Mouse (Mus musculus): Measurements from ENCODE around the gene Sfswap.
"Not testable (repeated sequence)": the region's sequence is repeated elsewhere in the genome, so short reads cannot be mapped to it uniquely, and the experiment has no call there.

Sfswap gene

DNA sequence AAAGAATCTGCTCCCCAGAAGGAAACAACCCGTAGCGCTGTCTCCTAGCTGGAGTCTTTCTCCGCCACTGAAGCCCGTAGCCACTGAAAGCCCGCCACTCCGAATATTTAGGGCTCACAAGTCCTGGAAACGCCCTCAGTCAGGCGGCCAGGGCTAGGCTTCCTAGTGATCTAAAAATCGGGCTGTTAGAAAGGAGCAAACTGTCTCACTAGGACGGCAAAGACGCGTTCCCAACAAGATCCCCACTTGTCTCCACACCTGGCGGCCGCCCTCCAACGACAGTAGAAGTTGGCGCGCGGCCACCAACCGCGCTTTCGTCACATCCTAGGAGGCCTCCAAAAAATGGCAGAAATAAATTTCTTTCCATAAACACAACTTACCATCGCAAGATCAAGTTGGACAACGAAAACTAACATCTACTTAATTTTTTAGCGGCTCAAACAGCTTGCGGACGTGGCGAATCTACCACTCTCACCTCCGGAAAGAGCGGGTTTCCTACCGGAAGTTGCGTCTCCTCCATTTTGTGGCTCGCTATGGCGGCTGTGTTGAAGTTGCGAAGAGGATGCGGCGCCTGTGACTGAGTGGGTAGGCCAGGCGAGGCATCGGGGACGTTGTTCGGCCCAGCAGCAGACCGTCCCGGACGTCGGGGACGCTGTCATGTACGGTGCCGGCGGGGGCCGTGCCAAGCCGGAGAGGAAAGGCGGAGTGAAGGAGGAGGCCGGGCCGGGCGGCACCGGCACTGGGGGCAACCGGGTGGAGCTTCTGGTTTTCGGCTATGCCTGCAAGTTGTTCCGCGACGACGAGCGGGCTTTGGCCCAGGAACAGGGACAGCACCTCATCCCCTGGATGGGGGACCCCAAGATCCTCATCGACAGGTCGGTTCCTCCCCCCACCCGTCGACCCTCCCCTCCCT lies at the start of gene Sfswap:
TSS of gene Sfswap (plus strand) at position 500 of the 913 bp plus-strand sequence.
- DNase-seq (ENCODE audit: low read depth, low spot score), result peak; percentile 95

DNA sequence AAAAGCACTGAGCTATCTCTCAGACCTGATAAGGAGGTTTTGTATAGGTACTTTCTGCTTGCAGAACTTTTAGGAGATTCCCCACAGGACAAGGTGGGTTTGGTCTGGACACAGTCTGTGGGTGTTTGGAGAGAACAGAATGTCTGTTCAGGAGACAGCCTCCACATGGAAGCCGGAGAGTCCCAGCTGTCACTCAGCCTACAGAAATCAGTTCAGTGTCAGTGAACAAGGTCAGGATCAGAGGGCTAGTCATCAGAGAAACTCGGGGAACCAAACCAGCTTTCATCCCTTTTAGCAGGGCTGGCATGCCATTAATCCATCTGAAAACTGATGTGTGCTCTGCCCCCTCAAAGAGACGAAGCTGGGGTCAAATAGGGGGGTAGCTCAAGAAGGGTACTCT lies 48.5 kb upstream of the Sfswap start:
- DNase-seq (ENCODE audit: low read depth, low spot score), result peak; percentile 46

DNA sequence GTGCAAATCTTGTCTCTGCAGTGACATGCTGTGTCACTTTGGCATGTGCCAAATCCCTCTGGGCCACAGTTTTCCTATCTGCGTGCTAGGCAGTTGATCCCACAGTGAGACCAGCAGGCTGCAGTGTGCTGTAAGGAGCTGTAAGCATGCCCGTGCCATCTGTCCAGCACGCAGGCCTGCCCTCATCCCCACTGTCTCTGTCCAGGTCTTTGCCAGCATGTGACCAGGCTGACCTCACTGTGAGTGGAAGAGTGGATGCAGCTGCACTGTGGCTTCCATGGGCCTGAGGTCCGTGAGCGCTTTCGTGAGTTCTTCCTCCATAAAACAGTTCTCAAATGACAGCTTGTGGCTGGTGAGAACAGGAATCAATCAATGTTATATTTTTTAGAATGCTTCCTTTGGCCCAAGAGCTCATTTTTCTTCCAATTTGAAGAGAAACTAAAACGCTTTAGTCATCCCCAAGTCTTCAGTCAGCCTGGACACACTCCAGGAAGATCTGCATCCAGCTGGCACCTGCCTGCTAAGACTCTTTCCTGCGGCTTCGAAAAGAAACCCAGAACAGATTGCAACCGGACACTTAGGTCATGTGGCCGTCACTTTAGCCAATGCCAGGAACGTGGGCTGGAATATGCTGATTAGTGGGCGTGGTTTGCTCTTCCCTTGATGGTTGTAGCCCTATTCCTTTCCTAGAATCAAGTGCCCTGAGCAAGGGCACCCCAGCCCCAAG lies 46.1 kb upstream of the Sfswap start:
- DNase-seq (ENCODE audit: low read depth, low spot score), result peak; percentile 98

DNA sequence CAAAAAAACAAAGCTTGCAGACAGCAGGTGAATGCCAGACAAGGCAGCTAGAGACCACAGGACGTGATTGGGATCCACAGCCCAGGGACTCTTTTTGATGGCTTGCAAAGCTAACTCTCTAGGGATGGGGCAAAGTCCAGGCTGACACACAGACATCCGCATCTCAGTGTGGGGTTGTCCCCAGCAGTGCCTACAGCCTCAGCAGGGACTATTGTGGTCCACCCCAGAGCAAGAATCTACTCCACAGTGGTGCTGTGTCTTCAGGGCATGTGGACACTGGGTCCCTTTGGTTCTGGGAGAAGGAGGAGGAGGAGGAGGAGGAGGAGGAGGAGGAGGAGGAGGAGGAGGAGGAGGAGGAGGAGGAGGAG lies 45.5 kb upstream of the Sfswap start:
- DNase-seq (ENCODE audit: low read depth, low spot score), result no peak

DNA sequence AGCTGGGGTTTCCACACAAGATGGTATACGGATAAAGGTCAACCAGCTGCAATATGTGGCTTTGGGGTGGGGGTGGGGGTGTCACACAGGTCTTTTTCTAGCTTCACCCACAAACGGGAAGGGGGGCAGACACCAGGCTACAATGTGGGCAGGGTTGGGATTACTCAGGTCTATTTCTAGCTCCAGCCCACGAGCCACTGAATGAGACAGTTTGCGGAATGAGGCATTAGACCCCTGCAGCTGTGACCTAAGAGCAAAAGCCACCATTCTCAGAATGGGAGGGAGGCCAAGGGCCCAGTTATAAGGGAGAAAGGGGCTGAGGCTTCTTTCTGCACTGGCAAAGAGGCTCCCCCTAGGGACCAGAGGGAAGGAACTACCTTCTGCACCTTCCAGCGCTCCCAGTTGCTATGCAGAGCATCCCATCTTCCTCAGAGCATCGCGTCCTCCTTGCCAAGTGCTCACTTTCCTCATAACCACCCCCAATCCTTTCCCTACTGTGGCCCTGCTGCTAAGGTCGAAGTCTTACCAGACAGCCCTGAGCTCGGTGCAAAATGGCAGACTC lies 44.4 kb upstream of the Sfswap start:
- peak; percentile 65 for DNase-seq (ENCODE audit: low read depth, low spot score)

DNA sequence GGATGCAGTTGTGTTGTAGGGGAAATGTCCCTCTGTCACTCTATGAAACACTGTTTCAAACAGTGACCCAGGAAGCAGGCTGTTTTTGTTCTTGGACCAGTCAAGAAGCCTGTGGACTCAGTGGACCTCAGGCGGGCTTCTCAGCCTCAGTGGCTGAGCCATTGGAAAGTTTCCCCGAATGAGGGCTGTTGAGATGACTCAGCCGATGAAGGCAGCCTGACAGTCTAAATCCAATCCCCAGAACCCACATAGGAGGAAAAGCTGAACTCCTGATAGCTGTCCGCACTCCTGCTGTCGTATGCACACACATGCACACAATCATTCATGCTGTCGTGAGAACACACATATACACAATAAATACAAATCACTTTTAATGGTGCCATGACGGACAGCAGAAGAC lies 42.9 kb upstream of the Sfswap start:
- peak; percentile 68 for DNase-seq (ENCODE audit: low read depth, low spot score)

DNA sequence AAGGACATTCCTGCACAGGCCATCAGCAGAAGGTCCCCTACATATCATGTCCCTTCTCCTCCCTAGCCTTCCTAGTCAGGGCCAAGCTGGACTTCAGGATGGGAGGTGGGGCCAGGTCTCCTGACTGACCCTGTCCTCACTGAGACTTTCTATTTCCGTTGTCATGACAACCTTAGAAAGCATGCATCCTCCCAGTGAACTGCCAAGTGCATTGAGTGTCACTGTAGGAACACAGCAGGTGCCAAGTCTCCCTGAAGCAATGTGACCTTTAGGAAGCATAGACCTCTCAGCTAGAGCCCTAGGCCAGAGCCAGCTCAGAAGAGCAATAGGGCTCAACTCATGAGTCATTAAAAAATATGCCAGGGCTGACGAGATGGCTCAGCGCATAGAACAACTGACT lies 42.5 kb upstream of the Sfswap start:
- DNase-seq (ENCODE audit: low read depth, low spot score), result peak; percentile 75

DNA sequence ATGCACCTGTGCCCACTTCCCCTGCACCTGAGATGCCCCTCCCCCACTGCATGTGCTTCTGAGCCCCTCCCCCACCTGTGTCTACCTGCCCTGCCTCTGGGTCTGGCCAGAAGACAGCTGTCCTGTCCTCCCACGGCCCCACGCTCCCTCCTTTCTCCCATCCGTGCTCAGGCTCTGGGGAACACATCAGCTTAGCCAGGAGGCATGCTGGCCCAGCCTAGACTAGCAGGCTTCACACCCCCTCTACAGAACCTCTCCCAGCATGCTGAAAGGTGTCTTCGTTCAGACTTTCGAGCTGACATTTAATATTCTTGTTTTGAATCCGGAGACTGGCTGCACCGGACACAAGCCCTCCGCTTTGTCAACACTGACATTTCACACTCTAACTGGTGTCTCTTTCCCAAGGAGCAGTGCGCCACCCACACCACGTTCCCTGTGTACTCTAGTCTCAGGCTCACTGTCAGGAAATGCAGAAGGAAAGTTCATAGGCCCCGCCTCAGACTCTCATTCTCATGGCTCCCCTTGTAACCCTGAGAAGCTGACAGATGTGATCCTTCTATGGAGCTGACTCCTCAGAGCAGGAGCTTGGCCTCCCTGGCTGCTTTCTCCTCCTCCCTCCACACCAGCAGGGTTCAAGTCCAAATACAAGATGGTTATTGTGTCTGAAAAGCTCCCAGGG lies 40.1 kb upstream of the Sfswap start:
- no peak for DNase-seq (ENCODE audit: low read depth, low spot score)

DNA sequence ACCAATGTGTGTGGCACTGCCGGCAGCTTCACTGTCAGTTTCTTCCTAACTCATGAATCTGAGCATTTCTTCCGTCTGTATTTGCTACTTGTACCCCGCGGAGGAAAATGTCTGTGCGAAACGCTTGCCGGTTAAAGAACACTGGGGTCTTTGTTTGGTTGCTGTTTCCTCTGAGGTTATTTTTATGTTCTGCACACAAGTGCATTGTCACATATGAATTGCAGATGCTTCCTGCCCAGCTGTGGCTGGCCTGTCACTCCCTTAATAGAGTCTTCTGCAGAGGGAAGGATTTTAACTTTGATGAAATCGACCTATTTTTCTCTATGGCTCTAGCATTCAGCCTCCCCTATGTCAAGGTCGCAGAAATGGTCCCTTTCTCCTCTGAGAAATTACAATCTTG lies 37.4 kb upstream of the Sfswap start:
- not testable (repeated sequence) for DNase-seq (ENCODE audit: low read depth, low spot score)

DNA sequence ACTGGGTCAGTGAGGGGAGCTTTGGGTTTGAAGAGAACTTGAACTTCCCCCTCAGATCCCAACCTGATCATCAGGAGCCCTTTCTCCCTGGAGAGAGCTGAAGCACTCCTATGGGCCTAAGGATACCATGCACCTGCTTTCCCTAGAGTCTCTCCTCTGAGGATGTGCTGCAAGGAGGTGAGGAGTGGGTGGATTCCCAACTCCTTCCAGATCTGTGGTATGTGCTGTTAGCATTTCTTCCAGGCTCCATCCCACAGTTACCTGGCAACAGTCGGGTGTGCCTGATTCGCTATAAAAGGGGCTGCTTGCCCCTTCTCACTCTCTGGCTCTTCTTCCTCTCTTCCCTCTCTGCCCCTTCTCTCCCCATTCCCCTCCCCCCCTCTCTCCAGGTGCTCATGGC lies 35.2 kb upstream of the Sfswap start:
- peak; percentile 88 for DNase-seq (ENCODE audit: low read depth, low spot score)

DNA sequence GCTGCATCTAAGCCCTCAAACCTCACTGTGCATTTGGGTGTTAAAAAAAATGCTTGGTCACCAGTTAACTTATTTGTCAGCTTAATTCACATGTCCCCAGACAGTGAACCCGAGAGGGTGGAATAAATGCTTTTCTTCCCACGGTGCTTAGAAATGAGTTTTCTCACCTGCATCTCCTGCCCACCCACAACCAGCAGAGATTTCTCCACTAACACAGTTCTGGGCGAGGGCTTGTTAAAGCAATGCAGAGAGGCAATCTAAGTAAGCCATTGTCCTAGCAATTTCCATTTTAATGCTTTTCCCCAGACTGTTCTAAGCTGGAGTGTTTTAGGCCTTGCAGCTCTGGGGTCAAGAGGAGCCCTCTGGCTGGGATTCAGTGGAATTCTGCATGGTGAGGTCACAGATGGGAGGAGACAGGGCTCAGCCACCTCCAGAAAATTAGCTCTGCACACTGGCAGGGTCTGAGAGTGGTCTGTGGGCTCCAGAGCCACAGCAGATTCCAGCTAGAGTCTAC lies 25.4 kb upstream of the Sfswap start:
- peak; percentile 62 for DNase-seq (ENCODE audit: low read depth, low spot score)

DNA sequence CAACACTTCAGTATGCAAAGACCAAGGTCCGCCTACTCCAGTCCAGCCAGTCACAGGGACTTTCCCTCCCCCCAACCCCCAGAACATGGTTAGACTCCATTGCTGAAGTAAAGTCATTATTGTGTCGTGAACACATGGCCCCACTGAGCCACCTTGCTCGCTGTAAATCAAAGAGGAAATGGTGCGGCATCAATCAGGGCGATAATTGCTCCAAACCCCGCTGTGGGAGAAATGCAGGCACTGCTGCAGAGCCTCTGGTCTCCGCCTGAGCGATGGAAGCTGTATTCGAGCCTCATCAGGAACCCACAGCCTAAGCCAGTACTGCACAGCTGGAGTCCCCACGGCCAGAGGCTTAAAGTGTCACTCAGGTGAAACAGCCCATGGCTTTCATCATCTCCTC lies 11.1 kb upstream of the Sfswap start:
- DNase-seq (ENCODE audit: low read depth, low spot score), result no peak

DNA sequence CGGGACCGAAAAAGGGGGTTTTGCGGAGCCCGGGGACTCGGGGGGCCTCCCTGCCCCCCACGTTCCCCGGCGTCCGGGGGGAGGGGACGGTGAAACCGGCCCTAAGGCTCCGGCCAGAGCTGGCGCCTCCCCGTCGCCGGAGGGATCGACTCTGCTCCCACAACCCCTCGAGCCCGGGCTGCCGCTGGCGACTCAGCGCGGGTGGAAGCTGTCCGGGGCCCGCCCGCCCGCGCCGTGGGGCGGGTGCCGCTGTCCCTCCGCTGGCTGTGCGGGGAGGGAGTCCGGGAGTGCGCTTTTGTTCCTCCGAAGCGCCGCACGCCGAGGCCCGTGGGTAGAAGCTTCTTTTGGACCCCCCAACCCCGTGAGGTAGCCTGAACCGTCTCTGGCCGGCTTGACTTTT lies 650 bp downstream of the Sfswap start:
- DNase-seq (ENCODE audit: low read depth, low spot score), result no peak

DNA sequence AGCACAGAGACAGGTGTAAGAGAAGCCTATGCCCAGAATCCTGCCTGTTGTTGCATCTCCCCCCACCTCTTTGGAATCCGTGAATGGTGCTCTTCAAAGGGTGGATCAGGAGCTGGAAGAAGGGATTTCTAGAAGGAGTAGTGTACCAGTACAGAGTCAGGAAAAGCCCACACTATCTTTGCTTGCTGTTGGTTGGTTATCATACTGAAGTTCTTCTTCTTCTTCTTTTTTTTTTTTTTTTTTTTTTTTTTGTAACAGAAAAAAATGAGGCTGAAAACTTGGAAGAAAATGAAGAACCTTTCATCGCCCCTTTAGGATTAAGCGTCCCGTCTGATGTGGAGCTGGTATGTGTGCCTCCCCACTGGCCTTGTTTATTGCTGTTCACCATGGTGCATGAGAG lies 5.9 kb downstream of the Sfswap start:
- DNase-seq (ENCODE audit: low read depth, low spot score), result no peak

DNA sequence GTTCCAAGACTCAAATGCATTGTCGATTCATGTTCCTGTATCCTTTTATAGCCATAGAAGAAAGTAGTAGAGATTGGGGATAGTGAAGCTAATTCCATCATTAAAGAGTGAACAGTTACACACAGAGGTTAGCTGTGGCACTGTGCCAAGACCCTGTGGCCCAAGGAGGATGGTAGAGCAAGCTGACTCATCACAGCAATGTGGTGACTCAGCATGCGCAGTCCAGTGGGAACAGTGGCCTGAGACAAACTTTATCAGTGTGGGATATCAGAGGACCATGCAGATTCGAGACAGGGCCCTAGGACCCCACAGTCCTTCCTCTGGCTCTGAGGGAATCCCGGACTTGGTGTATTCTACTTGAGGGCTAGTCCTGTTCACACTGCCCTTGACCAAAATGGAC lies 17.2 kb downstream of the Sfswap start:
- peak; percentile 59 for DNase-seq (ENCODE audit: low read depth, low spot score)

DNA sequence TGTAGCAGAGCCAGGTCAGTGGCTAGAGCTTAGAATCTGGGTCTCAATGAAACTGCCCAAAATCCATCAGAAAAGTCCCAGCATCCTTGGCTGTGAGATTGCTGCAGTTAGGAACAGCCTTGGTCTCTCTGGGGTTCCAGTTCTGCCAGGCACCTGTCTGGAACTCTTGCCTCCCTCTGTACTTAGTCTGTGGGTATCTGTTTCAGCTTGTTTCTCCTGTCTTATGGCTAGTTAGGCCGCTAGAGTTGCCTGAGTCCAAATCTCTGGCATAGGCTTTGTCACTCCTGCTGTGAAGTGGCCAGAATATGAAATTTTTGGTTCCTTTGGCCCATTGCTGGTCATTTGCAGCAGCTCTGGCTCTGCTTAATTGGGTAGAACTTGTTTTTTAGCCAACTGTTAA lies 17.8 kb downstream of the Sfswap start:
- DNase-seq (ENCODE audit: low read depth, low spot score), result peak; percentile 67

DNA sequence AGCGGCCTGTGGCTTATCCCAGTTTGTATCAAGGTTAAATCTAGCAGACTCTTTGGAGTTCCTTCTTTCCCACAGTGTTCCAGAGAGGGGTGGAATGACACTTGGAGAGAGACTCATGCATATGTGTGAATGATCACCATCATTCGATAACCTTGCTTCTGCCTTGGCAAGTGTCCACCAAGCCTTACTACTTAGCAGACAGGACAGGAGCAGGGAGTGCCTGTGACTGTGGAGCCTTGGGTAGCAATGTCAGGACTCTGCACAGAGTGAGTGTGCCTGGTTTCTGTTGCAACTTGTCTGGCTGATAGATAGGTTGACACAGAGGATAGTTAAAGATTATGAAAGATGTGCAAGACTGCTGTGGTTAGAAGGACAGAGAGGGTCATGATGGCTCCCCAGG lies 18.6 kb downstream of the Sfswap start:
- no peak for DNase-seq (ENCODE audit: low read depth, low spot score)

DNA sequence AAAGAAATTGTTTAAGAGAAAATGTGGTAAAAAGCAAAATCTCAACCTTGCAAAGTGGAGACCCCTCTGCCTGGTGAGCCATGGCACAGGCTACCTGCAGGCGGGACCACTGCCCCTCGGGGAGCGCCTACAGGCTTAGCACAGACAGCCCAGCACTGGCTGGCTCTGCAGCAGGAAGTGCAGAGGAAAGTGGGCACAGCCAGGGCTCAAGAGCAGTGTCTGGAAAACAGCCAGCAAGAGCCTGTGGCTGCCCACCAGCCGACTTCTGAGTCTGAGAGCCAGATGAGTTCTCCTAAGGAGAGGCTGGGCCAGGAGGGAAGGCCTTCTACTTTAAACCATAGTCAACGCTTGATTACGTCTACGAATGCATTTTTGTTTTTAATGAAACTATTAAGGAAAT lies 20.5 kb downstream of the Sfswap start:
- peak; percentile 48 for DNase-seq (ENCODE audit: low read depth, low spot score)

DNA sequence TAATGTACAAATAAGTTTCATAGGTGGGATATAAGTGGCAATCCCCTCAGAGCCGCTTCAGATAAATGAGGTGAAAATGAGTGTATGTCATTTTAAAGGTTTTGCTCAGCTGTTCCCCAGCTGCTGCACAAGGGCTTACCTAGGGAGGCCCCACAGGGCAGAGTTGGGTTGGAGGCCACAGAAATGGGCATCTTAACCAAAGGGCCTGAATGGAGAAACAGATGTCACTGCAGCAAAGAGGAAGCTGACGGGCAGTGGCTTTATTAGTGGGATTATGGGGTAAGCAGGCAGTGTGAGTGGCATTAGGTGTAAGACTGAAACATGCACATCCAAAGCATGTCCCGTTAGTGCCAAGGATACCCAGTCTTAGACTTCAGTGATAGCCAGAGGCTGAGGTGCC lies 20.9 kb downstream of the Sfswap start:
- no peak for DNase-seq (ENCODE audit: low read depth, low spot score)

DNA sequence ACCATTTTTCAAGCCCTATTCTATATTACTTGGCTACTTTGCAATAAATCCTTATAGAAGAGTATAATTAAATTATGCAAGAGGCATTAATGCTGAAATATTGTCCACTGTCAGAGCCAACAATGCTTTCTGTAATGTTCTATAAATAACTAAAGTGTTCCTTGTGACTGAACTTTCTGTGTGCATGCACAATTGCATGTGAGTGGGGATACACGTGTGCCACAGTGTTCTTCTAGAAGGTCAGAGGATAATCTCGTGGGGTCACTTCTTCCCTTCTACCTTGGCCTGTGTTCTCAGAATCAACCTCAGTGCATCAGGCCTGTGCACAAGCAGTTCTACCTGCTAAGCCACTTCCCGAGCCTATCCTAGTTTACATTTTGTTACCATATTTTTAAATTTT lies 22.1 kb downstream of the Sfswap start:
- DNase-seq (ENCODE audit: low read depth, low spot score), result no peak

DNA sequence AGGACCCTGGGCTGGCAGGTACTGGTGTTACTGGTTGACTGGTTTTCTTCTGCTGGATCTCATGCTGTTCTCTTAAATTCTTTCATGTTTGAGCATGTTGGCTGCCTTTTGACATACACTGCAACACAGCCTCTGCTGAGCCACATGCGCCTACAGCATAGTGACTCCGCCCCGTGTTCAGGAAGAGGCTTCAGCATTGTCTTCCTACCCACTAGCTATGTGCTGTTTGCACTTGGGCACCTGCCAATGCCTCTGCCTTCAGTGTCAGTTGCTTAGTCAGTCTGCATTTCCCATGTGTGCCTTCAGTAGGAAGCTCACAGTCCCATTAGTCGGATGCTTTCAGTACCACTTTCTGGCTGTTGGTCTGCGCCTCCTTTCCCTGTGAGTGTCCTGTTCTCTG lies 23.7 kb downstream of the Sfswap start:
- DNase-seq (ENCODE audit: low read depth, low spot score), result peak; percentile 84

DNA sequence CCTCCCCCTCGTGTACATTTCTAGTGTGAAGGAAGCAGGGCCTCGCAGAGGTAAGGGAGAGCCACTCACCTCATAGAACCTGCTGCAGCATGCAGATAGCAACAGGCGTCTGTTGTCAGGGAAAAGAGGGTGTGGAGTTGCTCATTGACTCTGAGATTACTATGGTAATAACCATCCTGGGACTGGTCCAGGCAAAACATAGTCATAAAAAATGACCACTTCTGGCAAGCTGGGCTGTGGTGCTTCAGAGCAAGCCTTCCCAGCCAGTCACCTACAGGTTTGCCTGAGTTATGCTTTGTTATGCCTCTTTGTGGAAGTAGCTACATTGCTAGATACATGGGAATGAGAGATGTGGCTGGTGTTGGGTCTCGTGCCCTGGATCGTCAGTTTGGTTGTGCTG lies 26.1 kb downstream of the Sfswap start:
- no peak for DNase-seq (ENCODE audit: low read depth, low spot score)

Measured in brain, adult 2 months (tissue).